8 mouse cellular contexts compared by ENCODE assay signal in genomic region chr4:132329115-132329834, GRCm38 (mm10). TPM values are rescaled to one million over a fixed set of nuclear protein-coding genes. Genes with fewer than 3 reads are reported as not detected.
A peak's percentile ranks its signal among the peaks of the same experiment; 100 is the strongest.
DNase-seq lines count a peak whose midpoint lies in the region; ATAC-seq lines count a peak whose summit lies in the region.

Gene Trnau1ap (minus strand): TSS chr4:132329538.

- H3K4me2 ChIP-seq in hindbrain, embryonic 12.5 days (replicated peaks) = peak within 1 kb of the TSS; percentile 69

- peak within 1 kb of the TSS; percentile 80 for H3K9ac ChIP-seq in hindbrain, embryonic 12.5 days

- peak within 1 kb of the TSS; percentile 82 for H3K27ac ChIP-seq in hindbrain, embryonic 12.5 days

- peak within 1 kb of the TSS; percentile 61 for H3K4me3 ChIP-seq in hindbrain, embryonic 12.5 days

- peak; percentile 96 for ATAC-seq in hindbrain, embryonic 12.5 days (ENCODE audit: low FRiP score)

- peaks cover 40% of the 10 kb centered on the region for H3K36me3 ChIP-seq in hindbrain, embryonic 12.5 days

- no peaks in the 10 kb centered on the region for H3K27me3 ChIP-seq in hindbrain, embryonic 12.5 days

- peak; percentile 95 for DNase-seq in NIH3T3 (ENCODE audit: low read depth)
- DNase-seq in cerebellum, adult 9-11 months = peak; percentile 87
- peak; percentile 74 to 82 for DNase-seq in frontal cortex, postnatal 10 days (ENCODE audit: low spot score in 2 of 2)
- DNase-seq in layer of hippocampus, postnatal 36 days = peak; percentile 75 to 79
- DNase-seq in lung, postnatal 36 days = peak; percentile 94
- peak; percentile 95 for DNase-seq in retina, postnatal 1 day
- DNase-seq in urinary bladder, adult 18-20 months (ENCODE audit: low spot score in 2 of 2) = peak; percentile 82 to 83

- no peaks in the 10 kb centered on the region for H3K9me3 ChIP-seq in hindbrain, embryonic 12.5 days (replicated peaks)

- peaks cover 10% of the 10 kb centered on the region for H3K4me1 ChIP-seq in hindbrain, embryonic 12.5 days

- WGBS in hindbrain, embryonic 12.5 days = under 1% methylated on average over 52 of the region's 52 CpGs

RNA-seq across cellular contexts. Expression of gene Trnau1ap, which starts in this region (rescaled TPM):
- polyA plus RNA-seq in hindbrain, embryonic 12.5 days (2016; fragmentation: Nextera tagmentation; extraction: Ambion mirVana) = 80.1 and 80.6 TPM in 2 replicates
- total RNA-seq in layer of hippocampus, postnatal 36 days (2021) = 10 to 100 TPM; 18.6 to 19.6 TPM

Comparison
In these comparisons a context has a peak if more than half of its experiments do, and no peak if none do; other contexts are left out.
1. Peak in every context shown above with its lines: DNase-seq, ATAC-seq, H3K4me3 ChIP-seq and H3K27ac ChIP-seq.